Mouse (Mus musculus) bone marrow macrophage, adult 2 months (primary cell): ENCODE measurements at regions not wholly inside any gene's neighbourhood (a gene's known extent, or its start where the extent isn't known, plus 50 kb on each side); places are given as distances from the start of the nearest gene placed in this dataset.

ENCODE experiments used
- CTCF ChIP-seq: IDR thresholded peaks from 2 replicates; pipeline ENCODE4 v1.5.1; 2012; ENCODE audit warnings: low read depth, mild to moderate bottlenecking, low read length, moderate library complexity
- POLR2A ChIP-seq: IDR thresholded peaks from 2 replicates; pipeline ENCODE4 v1.6.1; 2012; ENCODE audit warnings: mild to moderate bottlenecking, low read depth, low read length, borderline replicate concordance

DNA sequence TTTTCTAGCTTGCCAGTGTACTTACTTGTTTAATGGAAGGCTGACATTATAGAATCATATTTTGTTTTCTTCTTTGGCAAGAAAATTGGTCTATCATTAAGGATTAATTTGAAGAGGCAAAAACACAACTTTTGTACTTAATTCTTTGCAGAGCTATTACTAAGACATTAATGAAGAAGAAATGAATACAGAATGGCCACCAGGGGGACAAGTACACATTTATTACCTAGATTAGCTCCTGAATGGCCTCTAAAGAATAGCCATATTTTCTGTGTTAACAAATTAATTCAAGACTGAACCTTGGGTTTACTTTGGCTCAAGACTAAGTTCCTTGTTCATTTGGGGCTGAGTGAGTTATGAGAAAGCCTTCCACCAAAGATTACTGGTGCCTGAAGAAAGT, 430.5 kb upstream of the Zfp960 start:
- TF ChIP-seq POLR2A, result no peak
- TF ChIP-seq CTCF, result no peak
